Comparison of ENCODE assay signal across 22 mouse cellular contexts in the genomic region with DNA sequence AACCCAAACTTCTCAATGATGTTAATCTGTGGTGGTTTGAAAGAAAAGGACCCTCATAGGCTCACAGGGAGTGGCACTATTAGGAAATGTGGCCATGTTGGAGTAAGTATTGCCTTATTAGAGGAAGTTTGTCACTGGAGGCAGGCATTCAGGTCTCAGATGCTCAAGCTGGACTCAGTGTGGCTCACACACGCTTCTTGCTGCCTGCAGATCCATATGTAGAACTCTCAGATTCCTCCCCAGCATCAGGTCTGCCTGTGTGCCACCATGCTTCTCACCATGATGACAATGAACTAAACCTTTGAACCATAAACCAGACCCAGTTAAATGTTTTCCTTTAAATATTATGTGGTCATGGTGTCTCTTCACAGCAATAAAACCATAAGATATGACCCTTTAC.
DNase-seq lines count a peak whose midpoint lies in the region; ATAC-seq lines count a peak whose summit lies in the region.
"Had no signal": no experiment of that assay in that cellular context is flagged by ENCODE, and none has a peak within 500 bp of the region (broad histone marks: within the 10 kb centered on the region; RNA-seq: fewer than 3 reads in every experiment).

No protein-coding gene starts in this region.

- 93% methylated on average over 1 of the region's 1 CpGs for WGBS in heart, embryonic 10.5 days

- no peaks in the 10 kb centered on the region for H3K27me3 ChIP-seq in heart, embryonic 10.5 days (ENCODE audit: insufficient read depth, poor library complexity, severe bottlenecking)
- H3K27me3 ChIP-seq: CH12.LX, Patski had no signal

- peak; percentile 64 for DNase-seq in heart, adult 11 months
- no peak for DNase-seq in heart, postnatal 36 days
- peak; percentile 63 for DNase-seq in heart, embryonic 10.5 days (ENCODE audit: low spot score)
- no peak for DNase-seq in heart, postnatal 10 days
- DNase-seq in right cerebral cortex, postnatal 14 days = no peak
- no peak for DNase-seq in urinary bladder, postnatal 4 days (ENCODE audit: low spot score in 2 of 2)
- DNase-seq: adrenal gland, adult 2 months; adrenal gland, adult 8-10 months; adrenal gland, postnatal 10 days; adrenal gland, postnatal 14 days; adrenal gland, postnatal 25 days; adrenal gland, postnatal 36 days; B cell, adult 2 months; cerebellum, adult 11 months; cerebellum, adult 11-12 months had no signal

- no peak overlapping the region for H3K4me3 ChIP-seq in heart, embryonic 10.5 days

- H3K36me3 ChIP-seq in heart, embryonic 10.5 days = no peaks in the 10 kb centered on the region
- H3K36me3 ChIP-seq: G1E had no signal

- peaks cover 24% of the 10 kb centered on the region for H3K4me1 ChIP-seq in heart, embryonic 10.5 days

- intact Hi-C loops in heart, postnatal 36 days (cut with DNase I) = no loop called here
- intact Hi-C loops in heart, postnatal 10 days (cut with DNase I) = no loop called here

- no peaks in the 10 kb centered on the region for H3K9me3 ChIP-seq in heart, embryonic 10.5 days
- H3K9me3 ChIP-seq: G1E had no signal

- H3K27ac ChIP-seq in heart, embryonic 10.5 days = no peak overlapping the region

- 0 out of 2 replicates have a peak, but pooled peaks have one; percentile 22 for ATAC-seq in granulocyte monocyte progenitor cell, adult 5-6 weeks (replicated peaks; ENCODE audit: poor library complexity, severe bottlenecking)
- ATAC-seq in megakaryocyte, adult 5-6 weeks (ENCODE audit: poor library complexity, severe bottlenecking) = 0 out of 2 replicates have a peak, but pooled peaks have one; percentile 40
- ATAC-seq: activated CD4-positive, CD25-positive, alpha-beta regulatory T cell, adult 4 months; CD4-positive, CD25-positive, alpha-beta regulatory T cell, adult 4 months; Patski had no signal

Comparison
In these comparisons a context has a peak if more than half of its experiments do, and no peak if none do; other contexts are left out.
1. DNase-seq: peak in heart, adult 11 months (single experiment) and heart, embryonic 10.5 days (single experiment); none in heart, postnatal 36 days (0 of 2), heart, postnatal 10 days (0 of 2), right cerebral cortex, postnatal 14 days (single experiment) and urinary bladder, postnatal 4 days (0 of 2).